Mouse (Mus musculus) right cerebral cortex, adult 2 months (tissue): ENCODE measurements around the gene Olfr495.

Experiments
- DNase-seq, 2 experiments: peaks; one replicate each; pipeline ENCODE4 v3.0.0; 2021 to 2022; ENCODE audit warnings: low spot score in 2 of 2

The Olfr495 gene

DNA sequence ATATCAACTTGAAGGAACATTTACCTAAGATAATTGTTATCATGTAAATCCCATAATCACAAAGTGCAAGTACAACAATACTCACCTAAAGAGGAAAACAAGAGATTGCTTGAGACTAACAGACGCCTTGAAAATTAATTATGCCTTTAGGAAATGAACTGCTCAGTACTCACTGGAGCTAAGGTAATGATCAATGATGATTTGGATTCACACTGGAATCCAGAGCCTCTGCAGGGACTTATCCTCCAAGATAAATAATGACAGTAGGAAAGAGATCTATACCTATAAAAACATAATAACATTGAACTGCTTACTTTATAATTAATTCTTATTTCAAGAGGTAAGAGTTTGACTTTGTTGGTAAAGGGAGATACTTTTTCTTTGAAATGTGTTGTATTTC, at the start of gene Olfr495:
TSS of gene Olfr495 (plus strand) at position 301 of the 400 bp plus-strand sequence.
- DNase-seq: no peak

DNA sequence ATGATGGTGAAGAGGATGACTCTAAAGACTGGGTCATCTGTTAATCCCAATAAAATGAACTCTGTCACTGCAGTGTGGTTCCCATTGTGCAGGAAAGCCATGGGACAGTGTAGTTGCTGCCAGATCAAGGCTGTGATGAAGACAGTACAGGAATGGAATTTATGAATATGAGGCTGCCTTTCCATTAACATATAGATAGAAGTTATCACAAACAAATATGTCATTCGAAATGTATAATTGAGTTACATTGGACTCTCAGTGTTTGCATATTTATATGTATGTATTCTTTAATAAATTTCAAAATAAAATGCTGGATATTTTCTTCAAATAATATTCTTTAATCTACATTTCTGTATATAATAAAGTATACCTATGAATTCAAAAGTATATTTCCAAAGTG, 46.1 kb upstream of the Olfr495 start, which contains the start of gene Olfr493:
TSS of gene Olfr493 (minus strand) at position 101 of the 400 bp plus-strand sequence.
- no peak for DNase-seq

DNA sequence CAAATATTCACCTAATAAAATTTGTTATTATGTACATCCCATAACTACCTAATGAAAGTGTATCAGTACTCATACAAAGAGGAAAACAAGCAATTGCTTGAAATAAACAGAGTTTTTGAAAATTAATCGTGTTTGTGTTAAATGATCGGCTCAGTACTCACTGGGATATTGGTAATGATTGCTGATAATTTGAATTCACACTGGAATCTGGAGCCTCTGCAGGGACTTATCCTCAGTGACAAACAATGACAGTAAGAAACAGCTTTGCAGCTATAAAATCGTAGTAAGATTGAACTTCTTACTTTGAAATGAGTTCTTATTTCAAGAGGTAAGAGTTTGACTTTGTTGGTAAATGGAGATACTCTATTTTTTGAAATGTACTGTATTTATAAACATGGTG, 27.9 kb upstream of the Olfr495 start, which contains the start of gene Olfr494:
TSS of gene Olfr494 (plus strand) at position 301 of the 400 bp plus-strand sequence.
- DNase-seq: no peak

DNA sequence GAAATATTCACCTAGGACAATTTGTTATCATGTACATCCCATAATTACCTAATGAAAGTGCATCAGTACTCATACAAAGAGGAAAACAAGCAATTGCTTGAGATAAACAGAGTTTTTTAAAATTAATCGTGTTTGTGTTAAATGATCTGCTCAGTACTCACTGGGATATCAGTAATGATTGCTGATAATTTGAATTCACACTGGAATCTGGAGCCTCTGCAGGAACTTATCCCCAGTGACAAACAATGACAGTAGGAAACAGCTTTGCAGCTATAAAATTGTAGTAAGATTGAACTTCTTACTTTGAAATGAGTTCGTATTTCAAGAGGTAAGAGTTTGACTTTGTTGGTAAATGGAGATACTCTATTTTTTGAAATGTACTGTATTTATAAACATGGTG, 27.2 kb downstream of the Olfr495 start, which contains the start of gene Olfr497:
TSS of gene Olfr497 (plus strand) at position 301 of the 400 bp plus-strand sequence.
- DNase-seq: no peak
